Mouse (Mus musculus) thymus, postnatal 10 days (tissue): ENCODE measurements around the gene Ngb.
A peak's percentile ranks its signal among the peaks of the same experiment; 100 is the strongest.

ENCODE experiments used
- DNase-seq, 2 experiments: peaks; one replicate each; pipeline ENCODE4 v3.0.0; 2021; ENCODE audit warnings: low spot score in 2 of 2

The Ngb gene

GRCm38 (mm10) chr12:87091916-87092315 lies 10.4 kb downstream of the Ngb start:
- no peak for DNase-seq

- no peak for DNase-seq
Observed at GRCm38 (mm10) chr12:87089701-87090100, 12.6 kb downstream of the Ngb start.

- no peak for DNase-seq
Observed at GRCm38 (mm10) chr12:87089255-87089654, 13.1 kb downstream of the Ngb start.

- DNase-seq: no peak
Observed at GRCm38 (mm10) chr12:87088331-87088730, 14.0 kb downstream of the Ngb start.

GRCm38 (mm10) chr12:87087236-87087635 lies 15.1 kb downstream of the Ngb start:
- DNase-seq: no peak

- no peak for DNase-seq
Observed at GRCm38 (mm10) chr12:87082797-87083196, 19.5 kb downstream of the Ngb start.

GRCm38 (mm10) chr12:87076610-87077009 lies 25.7 kb downstream of the Ngb start:
- no peak for DNase-seq

- DNase-seq: no peak
Observed at GRCm38 (mm10) chr12:87070520-87070919, 31.8 kb downstream of the Ngb start.

GRCm38 (mm10) chr12:87066429-87066828 lies 35.9 kb downstream of the Ngb start:
- no peak for DNase-seq

- DNase-seq: no peak
Observed at GRCm38 (mm10) chr12:87065446-87065845, 36.9 kb downstream of the Ngb start.

- DNase-seq: no peak
Observed at GRCm38 (mm10) chr12:87057066-87057465, 45.3 kb downstream of the Ngb start.

- DNase-seq: no peak
Observed at GRCm38 (mm10) chr12:87054873-87055272, 47.5 kb downstream of the Ngb start.

GRCm38 (mm10) chr12:87052661-87053321 lies 49.5 kb downstream of the Ngb start:
- DNase-seq: peak; percentile 51 to 85

- no peak for DNase-seq
Observed at GRCm38 (mm10) chr12:87047536-87047935, 54.8 kb downstream of the Ngb start.
